Mouse (Mus musculus) intestine, embryonic 16.5 days (tissue): ENCODE measurements around the gene Dhh. TPM values are rescaled to one million over a fixed set of nuclear protein-coding genes. Genes with fewer than 3 reads are reported as not detected.
"Not testable (repeated sequence)": the region's sequence is repeated elsewhere in the genome, so short reads cannot be mapped to it uniquely, and the experiment has no call there.

Experiments
- ATAC-seq: fragments of 200-750 bp; cut with Nextera tagmentation; 2 replicates; pipeline ENCODE4 v1.8.0; 2017; ENCODE audit warnings: moderate TSS enrichment, moderate library complexity
- H3K27ac ChIP-seq: fragments of 300-500 bp; sonication (generic); 2 replicates; pipeline ENCODE4 v1.5.1; 2014; ENCODE audit warnings: mild to moderate bottlenecking, low read length
- H3K27me3 ChIP-seq: fragments of 300-500 bp; sonication (generic); replicated peaks from 2 replicates; pipeline ENCODE4 v1.6.1; 2014; ENCODE audit warnings: low read length, control low read depth, mixed read lengths; ENCODE audit not compliant: control insufficient read depth, insufficient read depth
- H3K36me3 ChIP-seq: fragments of 300-500 bp; sonication (generic); 2 replicates; pipeline ENCODE4 v1.6.1; 2014; ENCODE audit warnings: low read length, control low read depth; ENCODE audit not compliant: control insufficient read depth, insufficient read depth
- H3K4me1 ChIP-seq: fragments of 300-500 bp; sonication (generic); 2 replicates; pipeline ENCODE4 v1.6.1; 2014; ENCODE audit warnings: low read length, control low read depth, mixed read lengths; ENCODE audit not compliant: control insufficient read depth, insufficient read depth
- H3K4me2 ChIP-seq: fragments of 300-500 bp; sonication (generic); 2 replicates; pipeline ENCODE4 v1.6.1; 2014; ENCODE audit warnings: low read depth, low read length, control low read depth
- H3K4me3 ChIP-seq: fragments of 300-500 bp; sonication (generic); 2 replicates; pipeline ENCODE4 v1.5.1; 2014; ENCODE audit warnings: mild to moderate bottlenecking, low read length
- H3K9ac ChIP-seq: fragments of 300-500 bp; sonication (generic); 2 replicates; pipeline ENCODE4 v1.6.1; 2014; ENCODE audit warnings: low read depth, low read length
- H3K9me3 ChIP-seq: fragments of 300-500 bp; sonication (generic); 2 replicates; pipeline ENCODE4 v1.6.1; 2016; ENCODE audit warnings: low read length, control low read depth; ENCODE audit not compliant: control insufficient read depth
- WGBS: fragments of 180-500 bp; shearing (Covaris S2); extraction: QIAGEN DNeasy Blood & Tissue Kit; methylation state at CpG from one replicate; pipeline ENCODE4 v1.1.7; 2014; 5-methylcytosine and 5-hydroxymethylcytosine counted together
- polyA plus RNA-seq: library from polyadenylated mRNA; unstranded; fragments of >200 nt; fragmentation: Nextera tagmentation; extraction: Ambion mirVana; gene quantifications from 2 replicates; pipeline ENCODE4 v1.2.1, GENCODE M21; 2015

The Dhh gene
- polyA plus RNA-seq, result 0.83 and 1.6 TPM in 2 replicates

GRCm38 (mm10) chr15:98897928-98898800, at the start of gene Dhh:
Gene Dhh, minus strand, starts transcription at chr15:98898540.
- no peak for ATAC-seq
- Histone ChIP-seq H3K4me1 (peaks cover 24% of the 10 kb centered on the region), H3K9me3 (no peaks in the 10 kb centered on the region), H3K27me3 (peaks cover 58% of the 10 kb centered on the region), H3K36me3 (no peaks in the 10 kb centered on the region), H3K4me3 (peak within 1 kb of the TSS; percentile 30), H3K27ac (no peak within 1 kb of the TSS), H3K9ac (no peak within 1 kb of the TSS; the same call in 1 of the 2 replicates), H3K4me2 (peak within 1 kb of the TSS; percentile 47)
- WGBS, result under 1% methylated on average over 41 of the region's 41 CpGs

DNA sequence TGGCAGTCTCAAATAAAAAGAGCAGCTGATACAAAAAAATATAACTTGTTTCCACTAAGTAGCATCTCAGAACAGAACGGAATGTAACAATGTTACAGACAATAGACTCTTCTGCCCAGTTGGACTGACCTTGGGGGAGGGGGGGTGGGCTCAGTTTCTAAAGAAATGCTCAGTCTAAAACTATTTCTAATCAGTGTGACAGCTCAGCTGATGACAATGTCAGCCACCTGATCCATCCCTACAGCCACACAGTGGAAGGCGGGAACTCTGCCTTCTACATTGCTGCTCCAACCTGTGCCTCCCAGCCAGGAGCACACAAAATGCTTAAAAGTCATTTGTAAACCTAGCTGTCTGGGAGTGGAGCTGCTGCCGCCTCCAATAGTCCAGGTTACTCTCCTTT, 49.5 kb upstream of the Dhh start:
- no peaks in the 10 kb centered on the region for H3K36me3 ChIP-seq
- no peaks in the 10 kb centered on the region for H3K9me3 ChIP-seq
- ATAC-seq, result no peak
- WGBS, result 53% methylated on average over 3 of the region's 3 CpGs
- no peak overlapping the region for H3K4me2 ChIP-seq
- H3K4me1 ChIP-seq, result no peaks in the 10 kb centered on the region
- H3K9ac ChIP-seq, result no peak overlapping the region
- no peaks in the 10 kb centered on the region for H3K27me3 ChIP-seq
- H3K27ac ChIP-seq, result no peak overlapping the region
- no peak overlapping the region for H3K4me3 ChIP-seq

DNA sequence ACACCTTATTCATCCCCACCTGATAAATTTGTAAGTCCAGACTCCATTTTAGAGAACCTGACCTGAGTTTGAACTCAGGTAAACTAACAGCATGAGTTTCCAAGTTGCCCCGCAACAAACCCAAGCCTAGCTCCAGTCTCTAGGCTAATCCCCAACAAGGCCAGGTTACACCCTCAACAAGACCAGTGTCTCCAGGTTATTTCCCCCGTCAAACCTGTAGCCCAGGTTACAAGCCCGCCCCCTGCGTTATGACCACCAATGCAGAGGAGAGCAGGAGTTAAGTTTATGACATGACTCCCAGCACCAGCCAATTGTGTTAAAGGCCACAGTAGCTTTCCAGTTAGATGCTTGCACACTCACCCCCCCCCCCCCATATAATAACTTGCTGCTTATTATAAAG, 44.8 kb upstream of the Dhh start:
- Histone ChIP-seq H3K9me3 (no peaks in the 10 kb centered on the region), H3K27me3 (no peaks in the 10 kb centered on the region), H3K4me1 (no peaks in the 10 kb centered on the region), H3K9ac (no peak overlapping the region), H3K4me3 (no peak overlapping the region), H3K27ac (no peak overlapping the region), H3K4me2 (no peak overlapping the region), H3K36me3 (no peaks in the 10 kb centered on the region)
- 62% methylated on average over 4 of the region's 4 CpGs for WGBS
- no peak for ATAC-seq

- 82% methylated on average over 4 of the region's 4 CpGs for WGBS
Measured at GRCm38 (mm10) chr15:98942081-98942480, 43.7 kb upstream of the Dhh start.

DNA sequence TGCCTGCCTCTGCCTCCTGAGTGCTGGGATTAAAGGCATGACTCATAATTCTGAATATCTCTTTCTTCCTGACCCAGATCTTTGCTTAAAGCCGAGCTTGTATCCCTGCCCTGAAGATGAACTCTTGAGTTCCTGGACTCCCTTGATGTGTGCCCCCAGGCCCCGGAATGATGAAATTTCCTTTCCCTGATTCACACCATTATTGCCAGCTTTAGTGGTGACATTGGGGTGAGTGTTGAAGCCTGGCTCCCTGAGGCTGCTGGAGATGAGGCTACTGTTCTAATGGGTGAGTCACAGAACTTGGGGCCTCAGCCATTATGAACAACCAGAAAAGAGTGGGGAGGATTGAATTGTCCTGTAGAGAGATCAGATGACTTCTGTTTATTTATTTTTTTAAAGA, 43.2 kb upstream of the Dhh start:
- no peaks in the 10 kb centered on the region for H3K36me3 ChIP-seq
- WGBS, result 72% methylated on average over 2 of the region's 2 CpGs
- no peaks in the 10 kb centered on the region for H3K4me1 ChIP-seq
- H3K27me3 ChIP-seq, result no peaks in the 10 kb centered on the region
- H3K4me3 ChIP-seq, result no peak overlapping the region
- no peaks in the 10 kb centered on the region for H3K9me3 ChIP-seq
- no peak overlapping the region for H3K9ac ChIP-seq
- no peak overlapping the region for H3K27ac ChIP-seq
- no peak for ATAC-seq
- H3K4me2 ChIP-seq, result no peak overlapping the region

More at GRCm38 (mm10) chr15:98942081-98942480, 43.7 kb upstream of the Dhh start:
- no peak for ATAC-seq
- no peaks in the 10 kb centered on the region for H3K27me3 ChIP-seq
- no peaks in the 10 kb centered on the region for H3K36me3 ChIP-seq
- no peak overlapping the region for H3K4me2 ChIP-seq
- no peaks in the 10 kb centered on the region for H3K4me1 ChIP-seq
- H3K9me3 ChIP-seq, result no peaks in the 10 kb centered on the region
- no peak overlapping the region for H3K27ac ChIP-seq
- H3K4me3 ChIP-seq, result no peak overlapping the region
- no peak overlapping the region for H3K9ac ChIP-seq

DNA sequence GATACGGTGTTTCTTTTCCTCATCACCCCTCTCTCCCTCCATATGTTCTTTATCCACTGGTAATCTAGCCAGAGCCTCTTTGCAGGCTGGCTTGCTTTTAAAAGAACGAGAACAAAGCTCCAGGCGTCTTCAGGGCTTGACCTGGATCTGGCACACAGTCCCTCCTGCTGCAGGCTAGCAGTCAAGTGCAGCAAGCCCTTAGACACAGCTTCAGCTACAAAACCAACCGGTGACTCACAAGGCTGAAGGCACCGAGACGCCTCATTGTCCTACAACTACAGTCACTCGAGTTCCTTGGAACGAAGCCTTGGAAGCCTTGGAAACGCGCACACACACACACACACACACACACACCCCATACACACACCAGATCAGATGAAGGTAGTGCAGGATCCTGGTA, 42.5 kb upstream of the Dhh start:
- Histone ChIP-seq H3K4me3 (no peak overlapping the region), H3K27me3 (no peaks in the 10 kb centered on the region), H3K4me1 (peaks cover 1% of the 10 kb centered on the region), H3K36me3 (no peaks in the 10 kb centered on the region), H3K4me2 (no peak overlapping the region), H3K9ac (no peak overlapping the region), H3K27ac (no peak overlapping the region), H3K9me3 (no peaks in the 10 kb centered on the region)
- 77% methylated on average over 10 of the region's 10 CpGs for WGBS
- ATAC-seq, result no peak

- ATAC-seq, result peak; percentile 98
Measured at GRCm38 (mm10) chr15:98934217-98934839, 36.0 kb upstream of the Dhh start, which contains the start of gene Tuba1b. Gene Tuba1b, minus strand, starts transcription at chr15:98934565.

DNA sequence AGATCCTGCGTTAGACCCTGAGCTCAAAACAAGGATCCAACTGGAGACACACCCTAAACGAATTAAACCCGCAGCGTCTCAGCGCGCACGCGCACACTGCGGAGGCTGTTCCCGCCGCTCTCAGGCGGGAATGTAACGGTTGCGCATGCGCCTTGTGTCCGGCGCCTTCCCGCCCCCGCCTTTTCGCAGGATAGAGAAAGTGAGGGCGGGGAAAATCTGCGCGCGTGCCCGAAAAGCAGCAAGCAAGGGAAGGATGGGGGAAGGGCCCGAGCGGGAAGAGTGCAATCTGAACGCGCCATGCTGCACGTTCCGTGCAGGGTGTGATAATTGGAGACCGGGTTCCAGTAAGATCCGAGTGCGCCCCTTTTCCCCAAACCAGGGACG, 35.5 kb upstream of the Dhh start:
- WGBS, result under 1% methylated on average over 35 of the region's 35 CpGs
- peak overlapping the region; percentile 82 for H3K4me3 ChIP-seq

More at GRCm38 (mm10) chr15:98934217-98934839, 36.0 kb upstream of the Dhh start, which contains the start of gene Tuba1b:
- peaks cover 8% of the 10 kb centered on the region for H3K4me1 ChIP-seq
- peak within 1 kb of the TSS; percentile 87 for H3K4me2 ChIP-seq
- H3K36me3 ChIP-seq, result peaks cover 4% of the 10 kb centered on the region; the same call in 1 of the 2 replicates
- no peaks in the 10 kb centered on the region for H3K27me3 ChIP-seq
- 0% methylated on average over 50 of the region's 58 CpGs for WGBS
- H3K9me3 ChIP-seq, result no peaks in the 10 kb centered on the region
- peak within 1 kb of the TSS; percentile 97 for H3K27ac ChIP-seq
- peak within 1 kb of the TSS; percentile 82 for H3K4me3 ChIP-seq
- H3K9ac ChIP-seq, result peak within 1 kb of the TSS; percentile 89

GRCm38 (mm10) chr15:98933004-98933671, 34.8 kb upstream of the Dhh start:
- Histone ChIP-seq H3K4me3 (peak overlapping the region; percentile 82), H3K4me1 (peaks cover 11% of the 10 kb centered on the region), H3K4me2 (peak overlapping the region; percentile 87), H3K27ac (peak overlapping the region; percentile 58), H3K9ac (peak overlapping the region; percentile 89)
- not testable (repeated sequence) for H3K36me3 ChIP-seq, H3K27me3 ChIP-seq, H3K9me3 ChIP-seq
- ATAC-seq, result 0 out of 2 replicates have a peak, but pooled peaks have one; percentile 8
- WGBS, result 4% methylated on average over 8 of the region's 9 CpGs

More for the DNA sequence above, 35.5 kb upstream of the Dhh start:
- Histone ChIP-seq H3K36me3 (peaks cover 4% of the 10 kb centered on the region; the same call in 1 of the 2 replicates), H3K4me2 (peak overlapping the region; percentile 87), H3K27me3 (no peaks in the 10 kb centered on the region), H3K9me3 (no peaks in the 10 kb centered on the region), H3K4me1 (peaks cover 8% of the 10 kb centered on the region), H3K27ac (peak overlapping the region; percentile 97), H3K9ac (peak overlapping the region; percentile 89)
- peak; percentile 90 for ATAC-seq
